Mouse (Mus musculus) MEL (cell line): ENCODE results near the gene Kctd11.

Experiments used
- CHD2 ChIP-seq: IDR thresholded peaks from 2 replicates; pipeline ENCODE4 v1.6.1; 2011; ENCODE audit warnings: low read length, improper control_type of control experiment
- CTCF ChIP-seq, 3 experiments: IDR thresholded peaks in 2 of 3; conservative IDR thresholded peaks in 1 of 3; 2 replicates each; pipeline ENCODE4 v1.5.1; 2011 to 2012; ENCODE audit warnings: low read length in 3 of 3, low read depth in 2 of 3, mild to moderate bottlenecking in 2 of 3, improper control_type of control experiment in 1 of 3, inconsistent platforms in 1 of 3, mixed read lengths in 1 of 3, moderate library complexity in 1 of 3; ENCODE audit not compliant: control insufficient read depth in 1 of 3, insufficient read depth in 1 of 3, poor library complexity in 1 of 3, severe bottlenecking in 1 of 3
- EP300 ChIP-seq, 2 experiments: IDR thresholded peaks; 2 replicates each; pipeline ENCODE4 v1.6.1; 2011; ENCODE audit warnings: improper control_type of control experiment in 2 of 2, low read length in 2 of 2, low read depth in 1 of 2, mild to moderate bottlenecking in 1 of 2
- MAZ ChIP-seq: IDR thresholded peaks from 2 replicates; pipeline ENCODE4 v1.6.1; 2012; ENCODE audit warnings: low read depth, mild to moderate bottlenecking, inconsistent platforms, low read length, improper control_type of control experiment
- MXI1 ChIP-seq: IDR thresholded peaks from 2 replicates; pipeline ENCODE4 v1.6.1; 2011; ENCODE audit warnings: mild to moderate bottlenecking, low read depth, low read length, improper control_type of control experiment
- MYC ChIP-seq: IDR thresholded peaks from 2 replicates; pipeline ENCODE4 v1.6.1; 2011; ENCODE audit warnings: low read depth, mild to moderate bottlenecking, low read length, improper control_type of control experiment, moderate library complexity
- TCF12 ChIP-seq: IDR thresholded peaks from 2 replicates; pipeline ENCODE4 v1.6.1; 2014; ENCODE audit warnings: low read depth, mild to moderate bottlenecking, inconsistent platforms, low read length, improper control_type of control experiment, moderate library complexity
- USF1 ChIP-seq: IDR thresholded peaks from 2 replicates; pipeline ENCODE4 v1.6.1; 2014; ENCODE audit warnings: low read depth, mild to moderate bottlenecking, inconsistent platforms, low read length, improper control_type of control experiment, moderate library complexity

GRCm38 (mm10) chr11:69876186-69876585 lies 5.0 kb downstream of the Kctd11 start:
- TF ChIP-seq USF1 (no peak), MXI1 (peak; percentile 16; the same call in 1 of the 2 replicates), EP300 (IDR thresholded peaks at IDR 0.05; ENCODE audit: low read depth in 1 of 2, low read length in 2 of 2) (peak in 1 of 2 experiments; percentile 25; a peak in 1 of 4 replicates), TCF12 (0 out of 2 replicates have a peak, but pooled peaks have one; percentile 18), CHD2 (no peak), MYC (no peak), CTCF (IDR thresholded peaks at IDR 0.05 in 2 of 3, conservative IDR thresholded peaks at IDR 0.05 in 1 of 3; ENCODE audit: control insufficient read depth in 1 of 3, insufficient read depth in 1 of 3, low read depth in 2 of 3, low read length in 3 of 3, poor library complexity in 1 of 3, severe bottlenecking in 1 of 3) (no peak), MAZ (no peak)
